Mouse (Mus musculus) neural tube, embryonic 11.5 days (tissue): Measurements from ENCODE around the gene Olfr1261. TPM values are rescaled to one million over a fixed set of nuclear protein-coding genes. Genes with fewer than 3 reads are reported as not detected.

ENCODE experiments used
- polyA plus RNA-seq: library from polyadenylated mRNA; unstranded; fragments of >200 nt; fragmentation: Nextera tagmentation; extraction: Ambion mirVana; gene quantifications from 2 replicates; pipeline ENCODE4 v1.2.1, GENCODE M21; 2014

The Olfr1261 gene
- polyA plus RNA-seq, 1 experiment from 2014 or later = not detected

Other genes starting within 250 kb of the Olfr1261 start
- not detected in 2 replicates for gene Olfr1253, start 234.1 kb upstream of the Olfr1261 start, polyA plus RNA-seq
- gene Olfr1254, start 197.6 kb upstream of the Olfr1261 start, polyA plus RNA-seq = not detected in 2 replicates
- gene Olfr1255, start 179.2 kb upstream of the Olfr1261 start, polyA plus RNA-seq = not detected in 2 replicates
- not detected in 2 replicates for gene Olfr1256, start 149.7 kb upstream of the Olfr1261 start, polyA plus RNA-seq
- not detected in 2 replicates for gene Olfr48, start 143.0 kb upstream of the Olfr1261 start, polyA plus RNA-seq
- not detected in 2 replicates for gene Olfr1257, start 112.8 kb upstream of the Olfr1261 start, polyA plus RNA-seq
- gene Olfr1258, start 63.9 kb upstream of the Olfr1261 start, polyA plus RNA-seq = not detected in 2 replicates
- not detected in 2 replicates for gene Olfr1259, start 42.6 kb upstream of the Olfr1261 start, polyA plus RNA-seq
- gene Olfr1260, start 16.9 kb upstream of the Olfr1261 start, polyA plus RNA-seq = not detected in 2 replicates
- gene Olfr1262, start 8.9 kb downstream of the Olfr1261 start, polyA plus RNA-seq = not detected in 2 replicates
- gene Olfr1263, start 20.9 kb downstream of the Olfr1261 start, polyA plus RNA-seq = not detected in 2 replicates
- gene Olfr1264, start 34.4 kb downstream of the Olfr1261 start, polyA plus RNA-seq = not detected in 2 replicates
- gene Olfr1265, start 44.1 kb downstream of the Olfr1261 start, polyA plus RNA-seq = not detected in 2 replicates
- gene Olfr140, start 72.4 kb downstream of the Olfr1261 start, polyA plus RNA-seq = not detected in 2 replicates
- gene Olfr1269, start 130.2 kb downstream of the Olfr1261 start, polyA plus RNA-seq = not detected in 2 replicates
- gene Olfr32, start 151.1 kb downstream of the Olfr1261 start, polyA plus RNA-seq = 0.20 TPM in 1 of 2 replicates, not detected in the other
- gene Olfr1270, start 161.9 kb downstream of the Olfr1261 start, polyA plus RNA-seq = not detected in 2 replicates
- not detected in 2 replicates for gene Olfr1506, start 233.3 kb downstream of the Olfr1261 start, polyA plus RNA-seq